Mouse (Mus musculus): Measurements from ENCODE around the gene Rai1.
A peak's percentile ranks its signal among the peaks of the same experiment; 100 is the strongest.

Rai1 gene

GRCm38 (mm10) chr11:60104810-60105592 lies at the start of gene Rai1:
Rai1 (plus strand) TSS chr11:60105013.
- peak; percentile 89 for DNase-seq (ENCODE audit: low read depth, low spot score)

- DNase-seq (ENCODE audit: low read depth, low spot score): no peak
Measured at GRCm38 (mm10) chr11:60056520-60056919, 48.3 kb upstream of the Rai1 start.

GRCm38 (mm10) chr11:60057987-60058386 lies 46.8 kb upstream of the Rai1 start:
- DNase-seq (ENCODE audit: low read depth, low spot score): no peak

GRCm38 (mm10) chr11:60058441-60058840 lies 46.4 kb upstream of the Rai1 start:
- no peak for DNase-seq (ENCODE audit: low read depth, low spot score)

GRCm38 (mm10) chr11:60060026-60060425 lies 44.8 kb upstream of the Rai1 start:
- no peak for DNase-seq (ENCODE audit: low read depth, low spot score)

- peak; percentile 49 for DNase-seq (ENCODE audit: low read depth, low spot score)
Measured at GRCm38 (mm10) chr11:60061504-60062006, 43.3 kb upstream of the Rai1 start.

- DNase-seq (ENCODE audit: low read depth, low spot score): no peak
Measured at GRCm38 (mm10) chr11:60065267-60065666, 39.5 kb upstream of the Rai1 start.

GRCm38 (mm10) chr11:60067646-60068045 lies 37.2 kb upstream of the Rai1 start:
- no peak for DNase-seq (ENCODE audit: low read depth, low spot score)

GRCm38 (mm10) chr11:60068631-60069030 lies 36.2 kb upstream of the Rai1 start:
- DNase-seq (ENCODE audit: low read depth, low spot score): no peak

- DNase-seq (ENCODE audit: low read depth, low spot score): peak; percentile 61
Measured at GRCm38 (mm10) chr11:60070599-60070998, 34.2 kb upstream of the Rai1 start.

GRCm38 (mm10) chr11:60071221-60071620 lies 33.6 kb upstream of the Rai1 start:
- DNase-seq (ENCODE audit: low read depth, low spot score): no peak

- DNase-seq (ENCODE audit: low read depth, low spot score): no peak
Measured at GRCm38 (mm10) chr11:60073121-60073520, 31.7 kb upstream of the Rai1 start.

GRCm38 (mm10) chr11:60073936-60074502 lies 30.8 kb upstream of the Rai1 start:
- no peak for DNase-seq (ENCODE audit: low read depth, low spot score)

- no peak for DNase-seq (ENCODE audit: low read depth, low spot score)
Measured at GRCm38 (mm10) chr11:60076183-60076582, 28.6 kb upstream of the Rai1 start.

- DNase-seq (ENCODE audit: low read depth, low spot score): peak; percentile 76
Measured at GRCm38 (mm10) chr11:60076790-60077189, 28.0 kb upstream of the Rai1 start.

- peak; percentile 67 for DNase-seq (ENCODE audit: low read depth, low spot score)
Measured at GRCm38 (mm10) chr11:60084589-60084988, 20.2 kb upstream of the Rai1 start.

GRCm38 (mm10) chr11:60086676-60087075 lies 18.1 kb upstream of the Rai1 start:
- DNase-seq (ENCODE audit: low read depth, low spot score): no peak

GRCm38 (mm10) chr11:60088947-60089346 lies 15.9 kb upstream of the Rai1 start:
- DNase-seq (ENCODE audit: low read depth, low spot score): no peak

GRCm38 (mm10) chr11:60090696-60091421 lies 14.0 kb upstream of the Rai1 start:
- no peak for DNase-seq (ENCODE audit: low read depth, low spot score)

GRCm38 (mm10) chr11:60091422-60091761 lies 13.4 kb upstream of the Rai1 start:
- no peak for DNase-seq (ENCODE audit: low read depth, low spot score)

- DNase-seq (ENCODE audit: low read depth, low spot score): no peak
Measured at GRCm38 (mm10) chr11:60093227-60093626, 11.6 kb upstream of the Rai1 start.

- no peak for DNase-seq (ENCODE audit: low read depth, low spot score)
Measured at GRCm38 (mm10) chr11:60093984-60094587, 10.7 kb upstream of the Rai1 start.
